Mouse (Mus musculus): ENCODE measurements around the gene Ctps2. TPM values are rescaled to one million over a fixed set of nuclear protein-coding genes. Genes with fewer than 3 reads are reported as not detected.

Gene Ctps2
- polyA plus RNA-seq, 1 experiment from 2014 or later = 102 TPM

DNA sequence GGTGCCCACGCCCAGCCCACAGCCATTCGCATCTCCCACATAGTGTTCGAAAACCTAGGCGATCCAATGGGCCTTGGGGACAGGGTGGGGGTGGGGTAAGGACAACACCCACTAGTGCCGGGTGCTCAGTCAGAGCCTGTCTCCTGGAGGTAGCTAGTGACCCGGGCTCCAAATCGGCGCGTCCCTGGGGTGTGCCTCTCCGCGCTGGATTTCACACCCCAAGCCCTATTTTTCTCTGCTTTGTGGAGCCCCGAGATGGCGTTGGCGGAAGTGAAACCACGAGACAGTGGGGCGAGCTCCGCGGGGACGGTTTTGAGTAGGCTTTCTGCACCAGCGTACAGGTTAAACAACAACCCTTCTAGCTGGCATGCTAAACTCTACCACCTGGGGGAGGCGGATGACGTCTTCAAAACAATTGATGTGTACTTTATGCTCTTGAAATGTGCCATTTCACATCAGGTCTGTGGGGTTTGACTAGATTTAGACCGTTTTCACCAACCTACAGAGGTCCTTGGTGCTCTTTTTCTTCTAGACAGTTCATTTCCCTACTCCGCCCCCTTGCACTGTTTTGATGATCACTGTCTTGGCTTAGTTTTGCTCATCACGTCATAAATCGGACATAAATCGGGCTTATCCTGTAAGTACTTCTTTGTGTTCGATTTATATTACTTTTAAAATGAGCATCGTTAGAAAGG, 1.1 kb downstream of the Ctps2 start:
- H3K9ac ChIP-seq (ENCODE audit: low read depth, low read length) = peak overlapping the region; percentile 66
- peak overlapping the region; percentile 77 for H3K27ac ChIP-seq (ENCODE audit: low read depth, low read length)
- H3K4me1 ChIP-seq (ENCODE audit: control insufficient read depth, insufficient read depth, low read length) = no peaks in the 10 kb centered on the region
- peak overlapping the region; percentile 58 for H3K4me2 ChIP-seq (replicated peaks; ENCODE audit: low read depth, low read length)
- no peaks in the 10 kb centered on the region for H3K27me3 ChIP-seq (ENCODE audit: control insufficient read depth, insufficient read depth, low read length)
- no peaks in the 10 kb centered on the region for H3K9me3 ChIP-seq (ENCODE audit: control insufficient read depth, low read length)
- ATAC-seq (ENCODE audit: low FRiP score, low TSS enrichment) = peak; percentile 70
- 26% methylated on average over 29 of the region's 29 CpGs for WGBS
- peak overlapping the region; percentile 59 for H3K4me3 ChIP-seq (ENCODE audit: low read length)
- H3K36me3 ChIP-seq (ENCODE audit: control insufficient read depth, insufficient read depth, low read length) = no peaks in the 10 kb centered on the region

DNA sequence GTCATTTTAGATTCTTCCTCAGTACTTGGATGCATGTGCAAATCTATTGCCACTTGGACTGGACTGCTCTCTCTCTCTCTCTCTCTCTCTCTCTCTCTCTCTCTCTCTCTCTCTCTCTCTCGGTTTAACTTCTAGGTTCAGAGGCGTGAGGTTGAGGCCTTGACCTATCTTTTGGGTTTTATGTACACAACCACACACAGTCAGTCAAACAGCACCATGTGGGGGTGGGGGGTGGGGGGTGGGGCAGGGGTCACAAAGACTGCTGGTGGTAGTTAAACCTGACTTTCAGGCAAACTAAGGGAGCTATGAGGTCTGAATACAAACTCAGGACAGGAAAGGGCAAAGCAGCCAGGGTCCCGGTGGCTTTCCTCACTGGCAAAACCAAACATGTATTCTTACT, 6.5 kb downstream of the Ctps2 start:
- Histone ChIP-seq H3K9me3 (ENCODE audit: control insufficient read depth, low read length) (no peaks in the 10 kb centered on the region), H3K27me3 (ENCODE audit: control insufficient read depth, insufficient read depth, low read length) (no peaks in the 10 kb centered on the region), H3K36me3 (ENCODE audit: control insufficient read depth, insufficient read depth, low read length) (peaks cover 8% of the 10 kb centered on the region; the same call in 1 of the 2 replicates), H3K27ac (ENCODE audit: low read depth, low read length) (no peak overlapping the region), H3K4me1 (ENCODE audit: control insufficient read depth, insufficient read depth, low read length) (no peaks in the 10 kb centered on the region), H3K4me3 (ENCODE audit: low read length) (no peak overlapping the region), H3K4me2 (replicated peaks; ENCODE audit: low read depth, low read length) (no peak overlapping the region), H3K9ac (ENCODE audit: low read depth, low read length) (no peak overlapping the region)
- WGBS = 69% methylated on average over 3 of the region's 3 CpGs
- ATAC-seq (ENCODE audit: low FRiP score, low TSS enrichment) = no peak

DNA sequence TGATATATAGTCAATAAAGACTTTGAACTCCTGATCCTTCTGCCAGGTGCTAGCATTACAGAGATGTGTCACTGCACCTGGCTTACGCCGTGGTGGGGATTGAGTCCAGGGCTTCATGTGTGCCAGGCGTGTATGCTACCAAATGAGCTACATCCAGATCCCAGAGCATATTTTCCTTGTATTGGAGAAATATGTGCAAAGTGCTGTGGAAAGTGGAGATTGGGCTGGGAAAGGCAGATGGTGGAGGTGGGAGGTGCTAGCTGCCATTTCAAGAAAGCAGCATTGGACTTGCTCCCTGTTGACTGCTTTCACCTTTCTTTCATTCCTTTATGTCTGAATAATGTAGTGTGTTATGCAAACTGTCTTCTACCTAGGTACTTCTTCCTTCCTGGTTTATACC, 12.6 kb downstream of the Ctps2 start:
- Histone ChIP-seq H3K9ac (ENCODE audit: low read depth, low read length) (no peak overlapping the region), H3K4me1 (ENCODE audit: control insufficient read depth, insufficient read depth, low read length) (no peaks in the 10 kb centered on the region), H3K36me3 (ENCODE audit: control insufficient read depth, insufficient read depth, low read length) (peaks cover 8% of the 10 kb centered on the region; the same call in 1 of the 2 replicates), H3K4me2 (replicated peaks; ENCODE audit: low read depth, low read length) (no peak overlapping the region), H3K27ac (ENCODE audit: low read depth, low read length) (no peak overlapping the region), H3K9me3 (ENCODE audit: control insufficient read depth, low read length) (no peaks in the 10 kb centered on the region), H3K4me3 (ENCODE audit: low read length) (no peak overlapping the region), H3K27me3 (ENCODE audit: control insufficient read depth, insufficient read depth, low read length) (no peaks in the 10 kb centered on the region)
- ATAC-seq (ENCODE audit: low FRiP score, low TSS enrichment) = no peak
- 97% methylated on average over 3 of the region's 3 CpGs for WGBS

DNA sequence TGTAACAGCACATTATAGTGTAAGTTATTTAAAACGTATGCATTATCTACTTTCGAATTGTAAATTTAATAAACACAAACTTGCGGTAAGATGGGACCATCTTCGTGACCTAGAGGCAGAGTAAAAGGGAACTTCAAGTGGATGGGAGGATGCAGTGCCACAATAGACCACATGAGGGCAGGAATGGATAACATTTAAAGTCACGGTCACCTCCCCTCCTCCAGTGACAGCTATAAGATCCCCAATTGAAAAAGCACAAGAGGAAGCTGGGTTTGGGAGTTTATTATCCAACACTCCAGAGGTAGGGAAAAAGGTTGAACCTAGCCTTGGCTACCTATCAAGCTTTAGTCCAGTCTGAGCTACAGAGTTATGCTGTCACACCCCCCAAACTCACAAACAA, 14.7 kb downstream of the Ctps2 start:
- no peaks in the 10 kb centered on the region for H3K27me3 ChIP-seq (ENCODE audit: control insufficient read depth, insufficient read depth, low read length)
- no peak overlapping the region for H3K4me3 ChIP-seq (ENCODE audit: low read length)
- no peaks in the 10 kb centered on the region for H3K9me3 ChIP-seq (ENCODE audit: control insufficient read depth, low read length)
- H3K4me1 ChIP-seq (ENCODE audit: control insufficient read depth, insufficient read depth, low read length) = no peaks in the 10 kb centered on the region
- peak; percentile 62; the same call in 1 of the 2 replicates for ATAC-seq (ENCODE audit: low FRiP score, low TSS enrichment)
- no peak overlapping the region for H3K4me2 ChIP-seq (replicated peaks; ENCODE audit: low read depth, low read length)
- no peak overlapping the region for H3K27ac ChIP-seq (ENCODE audit: low read depth, low read length)
- no peak overlapping the region for H3K9ac ChIP-seq (ENCODE audit: low read depth, low read length)
- peaks cover 7% of the 10 kb centered on the region; the same call in 1 of the 2 replicates for H3K36me3 ChIP-seq (ENCODE audit: control insufficient read depth, insufficient read depth, low read length)
- WGBS = 33% methylated on average over 5 of the region's 5 CpGs

DNA sequence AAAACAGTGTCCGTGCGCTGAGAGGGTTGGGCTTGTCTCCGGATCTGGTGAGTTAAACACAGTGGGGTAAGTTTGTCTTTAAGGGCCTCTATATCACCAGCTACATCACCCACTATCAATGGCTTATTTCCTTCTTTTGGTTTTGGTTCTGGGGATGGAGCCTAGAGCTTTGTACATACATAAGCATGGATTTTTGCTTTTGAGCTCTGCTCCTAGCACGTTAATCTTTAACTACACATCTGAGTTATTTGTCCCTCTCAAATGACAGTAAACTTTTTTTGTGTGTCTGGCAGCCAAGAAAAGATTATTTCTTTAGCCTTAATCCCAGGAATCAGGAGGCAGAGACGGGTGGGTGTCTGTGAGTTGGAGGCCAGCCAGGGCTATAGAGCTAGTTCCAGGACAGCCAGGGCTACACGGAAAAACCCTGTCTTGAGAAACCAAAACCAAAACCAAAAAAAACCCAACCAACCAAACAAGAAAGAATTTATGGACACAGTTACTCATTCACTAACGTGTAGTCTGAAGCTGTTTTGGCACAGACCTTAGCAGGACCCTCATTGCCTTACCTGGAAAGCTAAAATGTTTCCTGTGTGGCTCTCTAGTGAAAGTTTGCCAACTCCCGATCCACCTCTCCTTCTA, 20.6 kb downstream of the Ctps2 start:
- Histone ChIP-seq H3K36me3 (ENCODE audit: control insufficient read depth, insufficient read depth, low read length) (no peaks in the 10 kb centered on the region; the same call in 1 of the 2 replicates), H3K9ac (ENCODE audit: low read depth, low read length) (no peak overlapping the region), H3K4me1 (ENCODE audit: control insufficient read depth, insufficient read depth, low read length) (no peaks in the 10 kb centered on the region), H3K9me3 (ENCODE audit: control insufficient read depth, low read length) (no peaks in the 10 kb centered on the region), H3K4me2 (replicated peaks; ENCODE audit: low read depth, low read length) (no peak overlapping the region), H3K27me3 (ENCODE audit: control insufficient read depth, insufficient read depth, low read length) (no peaks in the 10 kb centered on the region), H3K27ac (ENCODE audit: low read depth, low read length) (no peak overlapping the region), H3K4me3 (ENCODE audit: low read length) (no peak overlapping the region)
- 84% methylated on average over 8 of the region's 8 CpGs for WGBS
- ATAC-seq (ENCODE audit: low FRiP score, low TSS enrichment) = no peak

DNA sequence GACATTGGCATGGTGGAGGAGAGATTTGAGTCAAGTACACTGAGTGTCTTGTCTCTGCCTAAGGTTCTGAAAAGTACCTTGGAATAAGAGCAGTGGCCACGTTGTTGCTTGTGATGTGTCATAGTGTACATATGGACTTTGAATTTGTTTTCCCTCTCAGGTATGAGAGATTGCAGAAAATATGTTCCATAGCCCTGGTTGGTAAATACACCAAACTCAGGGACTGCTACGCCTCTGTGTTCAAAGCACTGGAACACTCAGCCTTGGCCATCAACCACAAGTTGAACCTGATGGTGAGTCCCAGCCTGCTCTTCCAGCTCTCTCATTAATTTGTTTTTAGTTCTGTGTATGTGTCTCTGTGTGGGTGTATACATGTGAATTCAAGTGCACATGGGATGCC, 30.4 kb downstream of the Ctps2 start:
- 94% methylated on average over 2 of the region's 2 CpGs for WGBS
- no peak for ATAC-seq (ENCODE audit: low FRiP score, low TSS enrichment)
- peaks cover 8% of the 10 kb centered on the region; the same call in 1 of the 2 replicates for H3K36me3 ChIP-seq (ENCODE audit: control insufficient read depth, insufficient read depth, low read length)

DNA sequence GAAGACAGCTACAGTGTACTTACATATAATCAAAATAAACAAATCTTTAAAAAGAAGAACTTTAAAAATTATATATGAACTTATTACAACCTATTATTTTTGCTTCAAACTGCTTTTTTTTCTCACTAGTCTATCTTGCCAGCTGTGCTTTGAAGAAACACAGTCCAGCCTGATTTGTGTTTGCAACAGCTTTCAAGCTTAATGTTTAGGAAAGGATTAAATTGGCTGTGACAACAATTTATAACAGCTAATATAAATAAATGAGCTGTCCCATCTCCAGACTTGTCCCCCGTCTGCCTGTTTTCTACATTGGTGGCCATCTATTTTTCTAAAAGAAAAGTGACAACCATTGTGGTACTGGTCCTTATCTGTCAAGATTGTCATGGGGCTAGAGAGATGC, 41.0 kb downstream of the Ctps2 start:
- no peak for ATAC-seq (ENCODE audit: low FRiP score, low TSS enrichment)
- H3K4me3 ChIP-seq (ENCODE audit: low read length) = no peak overlapping the region
- no peak overlapping the region for H3K9ac ChIP-seq (ENCODE audit: low read depth, low read length)
- no peaks in the 10 kb centered on the region for H3K27me3 ChIP-seq (ENCODE audit: control insufficient read depth, insufficient read depth, low read length)
- no peaks in the 10 kb centered on the region for H3K9me3 ChIP-seq (ENCODE audit: control insufficient read depth, low read length)
- H3K4me2 ChIP-seq (replicated peaks; ENCODE audit: low read depth, low read length) = no peak overlapping the region
- WGBS = 52% methylated on average over 1 of the region's 1 CpGs
- H3K36me3 ChIP-seq (ENCODE audit: control insufficient read depth, insufficient read depth, low read length) = no peaks in the 10 kb centered on the region; the same call in 1 of the 2 replicates
- H3K27ac ChIP-seq (ENCODE audit: low read depth, low read length) = no peak overlapping the region
- H3K4me1 ChIP-seq (ENCODE audit: control insufficient read depth, insufficient read depth, low read length) = no peaks in the 10 kb centered on the region

More for the DNA sequence above, 30.4 kb downstream of the Ctps2 start:
- Histone ChIP-seq H3K27me3 (ENCODE audit: control insufficient read depth, insufficient read depth, low read length) (no peaks in the 10 kb centered on the region), H3K4me2 (replicated peaks; ENCODE audit: low read depth, low read length) (no peak overlapping the region), H3K9me3 (ENCODE audit: control insufficient read depth, low read length) (no peaks in the 10 kb centered on the region), H3K27ac (ENCODE audit: low read depth, low read length) (no peak overlapping the region), H3K4me3 (ENCODE audit: low read length) (no peak overlapping the region), H3K9ac (ENCODE audit: low read depth, low read length) (no peak overlapping the region), H3K4me1 (ENCODE audit: control insufficient read depth, insufficient read depth, low read length) (no peaks in the 10 kb centered on the region)

DNA sequence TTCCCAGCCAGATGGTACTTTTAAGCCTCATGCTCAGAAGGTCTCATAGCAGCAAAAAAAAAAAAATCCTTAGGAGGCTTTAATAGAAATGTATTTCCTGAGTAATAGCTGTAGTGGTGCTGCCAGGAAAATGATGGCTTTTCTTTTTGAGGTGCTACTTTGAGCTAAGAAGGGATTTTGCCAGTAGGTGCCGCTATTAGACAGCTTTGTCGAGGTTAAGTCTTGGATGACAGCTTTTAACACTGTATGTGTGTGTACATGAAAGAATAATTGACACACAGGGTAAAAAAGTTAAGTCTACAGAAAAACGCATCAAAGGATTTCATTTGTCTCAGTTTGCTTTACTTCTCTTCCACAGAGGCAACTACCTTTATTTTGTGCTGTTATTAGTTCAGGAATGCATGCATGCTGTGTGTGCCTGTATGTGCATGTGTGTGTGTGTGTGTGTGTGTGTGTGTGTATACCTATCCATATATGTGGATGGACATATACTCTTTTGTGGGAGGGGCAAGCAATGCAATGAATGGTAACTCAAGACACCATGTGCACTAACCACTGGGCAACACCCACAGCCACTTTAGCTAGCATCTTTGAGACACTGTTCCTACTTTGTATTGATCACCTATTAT, 48.9 kb downstream of the Ctps2 start:
- Histone ChIP-seq H3K9ac (ENCODE audit: low read depth, low read length) (no peak overlapping the region), H3K9me3 (ENCODE audit: control insufficient read depth, low read length) (no peaks in the 10 kb centered on the region), H3K4me2 (replicated peaks; ENCODE audit: low read depth, low read length) (no peak overlapping the region), H3K4me3 (ENCODE audit: low read length) (no peak overlapping the region), H3K27me3 (ENCODE audit: control insufficient read depth, insufficient read depth, low read length) (no peaks in the 10 kb centered on the region), H3K36me3 (ENCODE audit: control insufficient read depth, insufficient read depth, low read length) (no peaks in the 10 kb centered on the region), H3K4me1 (ENCODE audit: control insufficient read depth, insufficient read depth, low read length) (no peaks in the 10 kb centered on the region), H3K27ac (ENCODE audit: low read depth, low read length) (no peak overlapping the region)
- 41% methylated on average over 3 of the region's 3 CpGs for WGBS
- no peak for ATAC-seq (ENCODE audit: low FRiP score, low TSS enrichment)

DNA sequence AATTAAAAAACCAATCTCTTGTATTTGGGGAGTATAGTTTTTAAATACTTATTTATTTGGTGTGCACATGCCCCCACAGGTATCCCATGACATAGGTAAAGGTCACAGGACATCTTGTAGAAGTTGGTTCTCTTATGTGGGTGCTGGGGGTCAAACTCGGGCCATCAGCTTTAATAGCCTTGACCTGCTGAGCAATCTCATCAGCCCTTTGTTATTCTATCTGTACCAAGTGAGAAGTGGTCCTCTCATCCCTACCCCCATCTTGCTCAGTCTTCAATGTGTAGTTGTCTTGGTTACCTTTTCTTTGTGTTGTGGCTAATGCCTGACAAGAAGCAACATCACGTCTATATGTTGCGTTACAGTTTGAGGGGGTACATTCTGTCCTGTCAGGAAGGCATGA, 56.9 kb downstream of the Ctps2 start:
- H3K4me3 ChIP-seq (ENCODE audit: low read length) = no peak overlapping the region
- H3K36me3 ChIP-seq (ENCODE audit: control insufficient read depth, insufficient read depth, low read length) = no peaks in the 10 kb centered on the region
- 60% methylated on average over 3 of the region's 3 CpGs for WGBS
- H3K9me3 ChIP-seq (ENCODE audit: control insufficient read depth, low read length) = no peaks in the 10 kb centered on the region
- H3K27ac ChIP-seq (ENCODE audit: low read depth, low read length) = no peak overlapping the region
- no peak overlapping the region for H3K4me2 ChIP-seq (replicated peaks; ENCODE audit: low read depth, low read length)
- ATAC-seq (ENCODE audit: low FRiP score, low TSS enrichment) = no peak
- no peaks in the 10 kb centered on the region for H3K4me1 ChIP-seq (ENCODE audit: control insufficient read depth, insufficient read depth, low read length)
- H3K9ac ChIP-seq (ENCODE audit: low read depth, low read length) = no peak overlapping the region
- no peaks in the 10 kb centered on the region for H3K27me3 ChIP-seq (ENCODE audit: control insufficient read depth, insufficient read depth, low read length)
